Mouse (Mus musculus): Measurements from ENCODE around the gene Platr17. TPM values are rescaled to one million over a fixed set of nuclear protein-coding genes. Genes with fewer than 3 reads are reported as not detected.

Gene Platr17
- polyA plus RNA-seq (2015; fragmentation: Nextera tagmentation; extraction: Ambion mirVana): 0.77 and 1.2 TPM in 2 replicates

GRCm38 (mm10) chr17:33904835-33905234 lies at the start of gene Platr17:
Gene Platr17, plus strand, starts transcription at chr17:33905135.

GRCm38 (mm10) chr17:33873537-33873936 lies 31.4 kb upstream of the Platr17 start, which contains the start of gene Gm7029:
Gene Gm7029, plus strand, starts transcription at chr17:33873837.

GRCm38 (mm10) chr17:33890533-33891059 lies 14.3 kb upstream of the Platr17 start, which contains the start of gene Kifc1:
Gene Kifc1, minus strand, starts transcription at chr17:33890661.

GRCm38 (mm10) chr17:33909077-33909868 lies 4.3 kb downstream of the Platr17 start, which contains the start of gene Daxx:
Gene Daxx, plus strand, starts transcription at chr17:33909414.

GRCm38 (mm10) chr17:33915671-33916250 lies 10.8 kb downstream of the Platr17 start, which contains the start of the genes Tapbp and Zbtb22:
Gene Tapbp, plus strand, starts transcription at chr17:33915899.
Gene Zbtb22, plus strand, starts transcription at chr17:33915904.

GRCm38 (mm10) chr17:33929371-33930279 lies 24.7 kb downstream of the Platr17 start, which contains the start of gene Rgl2:
Gene Rgl2, plus strand, starts transcription at chr17:33929543.

GRCm38 (mm10) chr17:33940206-33940805 lies 35.4 kb downstream of the Platr17 start, which contains the start of the genes Pfdn6 and Wdr46:
Gene Pfdn6, minus strand, starts transcription at chr17:33940343.
Gene Wdr46, plus strand, starts transcription at chr17:33940660.

GRCm38 (mm10) chr17:33951021-33951946 lies 46.3 kb downstream of the Platr17 start, which contains the start of gene B3galt4:
Gene B3galt4, minus strand, starts transcription at chr17:33951488.

GRCm38 (mm10) chr17:33955555-33956214 lies 50.8 kb downstream of the Platr17 start, which contains the start of the genes Vps52 and Rps18:
Gene Vps52, plus strand, starts transcription at chr17:33955812.
Gene Rps18, minus strand, starts transcription at chr17:33956001.

Other genes starting within 250 kb of the Platr17 start
- 201 and 207 TPM in 2 replicates for gene Hnrnpm, start 218.3 kb upstream of the Platr17 start, polyA plus RNA-seq (2015; fragmentation: Nextera tagmentation; extraction: Ambion mirVana)
- 242 and 248 TPM in 2 replicates for gene March2, start 186.5 kb upstream of the Platr17 start, polyA plus RNA-seq (2015; fragmentation: Nextera tagmentation; extraction: Ambion mirVana)
- 138 and 157 TPM in 2 replicates for gene Rab11b, start 144.6 kb upstream of the Platr17 start, polyA plus RNA-seq (2015; fragmentation: Nextera tagmentation; extraction: Ambion mirVana)
- 37.2 and 37.6 TPM in 2 replicates for gene Angptl4, start 123.3 kb upstream of the Platr17 start, polyA plus RNA-seq (2015; fragmentation: Nextera tagmentation; extraction: Ambion mirVana)
- 27.7 and 41.7 TPM in 2 replicates for gene Kank3, start 94.6 kb upstream of the Platr17 start, polyA plus RNA-seq (2015; fragmentation: Nextera tagmentation; extraction: Ambion mirVana)
- 1,075 and 1,076 TPM in 2 replicates for gene Rps28, start 80.6 kb upstream of the Platr17 start, polyA plus RNA-seq (2015; fragmentation: Nextera tagmentation; extraction: Ambion mirVana)
- gene Ndufa7, start 80.6 kb upstream of the Platr17 start, polyA plus RNA-seq (2015; fragmentation: Nextera tagmentation; extraction: Ambion mirVana): 294 and 300 TPM in 2 replicates
- gene Cd320, start 62.0 kb upstream of the Platr17 start, polyA plus RNA-seq (2015; fragmentation: Nextera tagmentation; extraction: Ambion mirVana): 14.3 and 19.1 TPM in 2 replicates
- not detected in 2 replicates for gene Gm7029, start 31.3 kb upstream of the Platr17 start, polyA plus RNA-seq (2015; fragmentation: Nextera tagmentation; extraction: Ambion mirVana)
- gene Kifc1, start 14.5 kb upstream of the Platr17 start, polyA plus RNA-seq (2015; fragmentation: Nextera tagmentation; extraction: Ambion mirVana): 7.4 and 8.4 TPM in 2 replicates
- 27.0 and 29.1 TPM in 2 replicates for gene Daxx, start 4.3 kb downstream of the Platr17 start, polyA plus RNA-seq (2015; fragmentation: Nextera tagmentation; extraction: Ambion mirVana)
- gene Tapbp, start 10.8 kb downstream of the Platr17 start, polyA plus RNA-seq (2015; fragmentation: Nextera tagmentation; extraction: Ambion mirVana): 70.3 and 83.6 TPM in 2 replicates
- 11.8 and 12.6 TPM in 2 replicates for gene Zbtb22, start 10.8 kb downstream of the Platr17 start, polyA plus RNA-seq (2015; fragmentation: Nextera tagmentation; extraction: Ambion mirVana)
- 16.8 and 22.9 TPM in 2 replicates for gene Rgl2, start 24.4 kb downstream of the Platr17 start, polyA plus RNA-seq (2015; fragmentation: Nextera tagmentation; extraction: Ambion mirVana)
- 147 and 152 TPM in 2 replicates for gene Pfdn6, start 35.2 kb downstream of the Platr17 start, polyA plus RNA-seq (2015; fragmentation: Nextera tagmentation; extraction: Ambion mirVana)
- gene Wdr46, start 35.5 kb downstream of the Platr17 start, polyA plus RNA-seq (2015; fragmentation: Nextera tagmentation; extraction: Ambion mirVana): 20.6 and 20.9 TPM in 2 replicates
- 3.7 and 4.2 TPM in 2 replicates for gene B3galt4, start 46.4 kb downstream of the Platr17 start, polyA plus RNA-seq (2015; fragmentation: Nextera tagmentation; extraction: Ambion mirVana)
- gene Vps52, start 50.7 kb downstream of the Platr17 start, polyA plus RNA-seq (2015; fragmentation: Nextera tagmentation; extraction: Ambion mirVana): 25.5 and 27.2 TPM in 2 replicates
- gene Rps18, start 50.9 kb downstream of the Platr17 start, polyA plus RNA-seq (2015; fragmentation: Nextera tagmentation; extraction: Ambion mirVana): 2,156 and 2,219 TPM in 2 replicates
- gene H2-K1, start 95.2 kb downstream of the Platr17 start, polyA plus RNA-seq (2015; fragmentation: Nextera tagmentation; extraction: Ambion mirVana): 186 and 228 TPM in 2 replicates
- gene Ring1, start 119.5 kb downstream of the Platr17 start, polyA plus RNA-seq (2015; fragmentation: Nextera tagmentation; extraction: Ambion mirVana): 8.9 and 11.6 TPM in 2 replicates
- gene H2-Ke6, start 122.9 kb downstream of the Platr17 start, polyA plus RNA-seq (2015; fragmentation: Nextera tagmentation; extraction: Ambion mirVana): 36.1 and 46.0 TPM in 2 replicates
- gene Slc39a7, start 126.5 kb downstream of the Platr17 start, polyA plus RNA-seq (2015; fragmentation: Nextera tagmentation; extraction: Ambion mirVana): 58.1 and 68.4 TPM in 2 replicates
- gene Rxrb, start 126.7 kb downstream of the Platr17 start, polyA plus RNA-seq (2015; fragmentation: Nextera tagmentation; extraction: Ambion mirVana): 26.4 and 30.3 TPM in 2 replicates
- 0.32 and 0.93 TPM in 2 replicates for gene Col11a2, start 134.3 kb downstream of the Platr17 start, polyA plus RNA-seq (2015; fragmentation: Nextera tagmentation; extraction: Ambion mirVana)
- gene H2-Oa, start 187.2 kb downstream of the Platr17 start, polyA plus RNA-seq (2015; fragmentation: Nextera tagmentation; extraction: Ambion mirVana): 2.5 and 4.4 TPM in 2 replicates
- gene H2-DMa, start 214.4 kb downstream of the Platr17 start, polyA plus RNA-seq (2015; fragmentation: Nextera tagmentation; extraction: Ambion mirVana): 19.0 and 25.7 TPM in 2 replicates
- 56.4 and 65.3 TPM in 2 replicates for gene Brd2, start 217.5 kb downstream of the Platr17 start, polyA plus RNA-seq (2015; fragmentation: Nextera tagmentation; extraction: Ambion mirVana)
- 4.8 and 5.6 TPM in 2 replicates for gene H2-DMb2, start 238.2 kb downstream of the Platr17 start, polyA plus RNA-seq (2015; fragmentation: Nextera tagmentation; extraction: Ambion mirVana)
- gene H2-DMb1, start 247.9 kb downstream of the Platr17 start, polyA plus RNA-seq (2015; fragmentation: Nextera tagmentation; extraction: Ambion mirVana): 4.4 and 8.9 TPM in 2 replicates

Measured in spleen, postnatal 0 days (tissue).